In the genomic region with DNA sequence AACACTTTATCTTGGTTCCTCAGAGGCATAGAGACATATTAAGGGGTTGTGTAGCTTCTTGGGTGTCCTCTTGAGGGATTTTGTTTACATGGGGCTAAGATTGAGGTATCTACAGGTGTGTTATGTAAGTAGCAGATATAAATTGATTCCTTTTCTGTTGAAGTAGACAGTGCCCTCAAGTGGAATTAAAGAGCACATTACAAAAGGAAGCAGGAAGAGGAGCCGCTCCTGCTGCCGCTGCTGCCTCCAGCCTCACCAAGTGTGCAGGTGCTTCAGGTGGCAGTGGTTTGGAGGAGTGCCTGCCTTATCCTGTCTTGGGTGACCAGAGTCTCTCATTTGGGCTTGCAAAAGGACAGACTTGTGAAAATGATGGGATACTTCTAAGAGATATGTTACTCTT, we compare ENCODE assay signal across 10 mouse cellular contexts. TPM values are rescaled to one million over a fixed set of nuclear protein-coding genes. Genes with fewer than 3 reads are reported as not detected.
A peak's percentile ranks its signal among the peaks of the same experiment; 100 is the strongest.
DNase-seq lines count a peak whose midpoint lies in the region; ATAC-seq and TF ChIP-seq lines count a peak whose summit lies in the region.
"Had no signal": no experiment of that assay in that cellular context is flagged by ENCODE, and none has a peak within 500 bp of the region (broad histone marks: within the 10 kb centered on the region; RNA-seq: fewer than 3 reads in every experiment).

No protein-coding gene starts in this region.

- WGBS in bone marrow, adult 2 months = 16% methylated on average over 2 of the region's 2 CpGs

- peak; percentile 16 to 23 for DNase-seq in layer of hippocampus, adult 2 months (ENCODE audit: low spot score in 2 of 2)
- no peak for DNase-seq in layer of hippocampus, postnatal 10 days (ENCODE audit: low spot score in 2 of 2)
- DNase-seq in urinary bladder, postnatal 36 days (ENCODE audit: low spot score in 2 of 2) = no peak
- DNase-seq in right cerebral cortex, postnatal 14 days = no peak
- DNase-seq: adrenal gland, postnatal 25 days had no signal

- ATAC-seq in CD4-positive, CD25-positive, alpha-beta regulatory T cell, adult 4 months = peak; percentile 40
- peak; percentile 33; the same call in 1 of the 2 replicates for ATAC-seq in neutrophil, adult 5-6 weeks (ENCODE audit: extremely low read depth, insufficient number of reproducible peaks, low FRiP score, poor library complexity, severe bottlenecking)
- ATAC-seq in erythroid progenitor cell, adult 5-6 weeks (replicated peaks; ENCODE audit: low FRiP score, poor library complexity, severe bottlenecking) = no peak
- ATAC-seq: midbrain, embryonic 16.5 days had no signal

- no peak for TF ChIP-seq POLR2A in bone marrow, adult 2 months (IDR thresholded peaks at IDR 0.05; ENCODE audit: borderline replicate concordance, control insufficient read depth, low read depth, low read length)

- peak overlapping the region; percentile 32; the same call in 1 of the 2 replicates for H3K27ac ChIP-seq in layer of hippocampus, adult 2 months
- no peak overlapping the region for H3K27ac ChIP-seq in bone marrow, adult 2 months (ENCODE audit: control insufficient read depth, insufficient read depth, low read depth, low read length, poor library complexity)

- no peaks in the 10 kb centered on the region; the same call in 1 of the 2 replicates for H3K4me1 ChIP-seq in bone marrow, adult 2 months (ENCODE audit: control insufficient read depth, insufficient read depth, low read length)

- H3K4me3 ChIP-seq in layer of hippocampus, adult 2 months = no peak overlapping the region
- H3K4me3 ChIP-seq in bone marrow, adult 2 months (replicated peaks; ENCODE audit: control insufficient read depth, low read depth, low read length) = no peak overlapping the region

- peak; percentile 83 for TF ChIP-seq CTCF in layer of hippocampus, adult 2 months (conservative IDR thresholded peaks at IDR 0.05)
- peak; percentile 40; the same call in 1 of the 2 replicates for TF ChIP-seq CTCF in bone marrow, adult 2 months (IDR thresholded peaks at IDR 0.05; ENCODE audit: control insufficient read depth, insufficient read depth, low read length)

RNA-seq across cellular contexts. Expression of gene Cyld, which starts 4.8 kb away (rescaled TPM):
- 10 to 100 TPM; 86.9 to 91.5 TPM for total RNA-seq in layer of hippocampus, adult 2 months (2021)
- total RNA-seq in layer of hippocampus, postnatal 10 days (2021) = 10 to 100 TPM; 40.2 to 43.0 TPM
- 100 to 1,000 TPM; 108 to 125 TPM for polyA plus RNA-seq in CD4-positive, CD25-positive, alpha-beta regulatory T cell, adult 4 months (2017; shearing (Covaris generic))
- polyA plus RNA-seq in bone marrow, adult 2 months (2011; ENCODE audit: insufficient read depth, insufficient read length, low replicate concordance, missing spikeins) = 7.5 and 10.9 TPM in 2 replicates
- total RNA-seq in neutrophil, adult 5-6 weeks (2017) = 124 and 139 TPM in 2 replicates
- total RNA-seq in erythroid progenitor cell, adult 5-6 weeks (2015; ENCODE audit: low replicate concordance) = 13.3 and 16.3 TPM in 2 replicates
- 14.1 and 15.8 TPM in 2 replicates for total RNA-seq in erythroid progenitor cell, adult 5-6 weeks (2017; ENCODE audit: low replicate concordance)

RNA-seq across cellular contexts. Expression of gene Nod2, which starts 54.5 kb away (rescaled TPM):
- under 1 TPM; 0.15 to 0.39 TPM for total RNA-seq in layer of hippocampus, adult 2 months (2021)
- under 1 TPM; 0.34 to 0.49 TPM for total RNA-seq in layer of hippocampus, postnatal 10 days (2021)
- polyA plus RNA-seq in CD4-positive, CD25-positive, alpha-beta regulatory T cell, adult 4 months (2017; shearing (Covaris generic)) = 1 to 10 TPM in 1 of 2 experiments, under 1 TPM in 1; 0.83 to 2.4 TPM
- 2.6 TPM in 1 of 2 replicates, not detected in the other for polyA plus RNA-seq in bone marrow, adult 2 months (2011; ENCODE audit: insufficient read depth, insufficient read length, low replicate concordance, missing spikeins)
- 7.9 and 11.3 TPM in 2 replicates for total RNA-seq in neutrophil, adult 5-6 weeks (2017)
- total RNA-seq in erythroid progenitor cell, adult 5-6 weeks (2015; ENCODE audit: low replicate concordance) = 4.0 TPM in 1 of 2 replicates, not detected in the other
- total RNA-seq in erythroid progenitor cell, adult 5-6 weeks (2017; ENCODE audit: low replicate concordance) = 0.26 and 0.53 TPM in 2 replicates

Comparison
In these comparisons a context has a peak if more than half of its experiments do, and no peak if none do; other contexts are left out.
1. DNase-seq: peak in layer of hippocampus, adult 2 months (2 of 2); none in layer of hippocampus, postnatal 10 days (0 of 2), urinary bladder, postnatal 36 days (0 of 2) and right cerebral cortex, postnatal 14 days (single experiment).